Mouse (Mus musculus) hindbrain, embryonic 16.5 days (tissue): ENCODE data around the gene Nars2. TPM values are rescaled to one million over a fixed set of nuclear protein-coding genes. Genes with fewer than 3 reads are reported as not detected.

Source experiments
- ATAC-seq: fragments of 200-750 bp; cut with Nextera tagmentation; 2 replicates; pipeline ENCODE4 v1.8.0; 2017; ENCODE audit warnings: moderate TSS enrichment, moderate library complexity
- H3K27ac ChIP-seq: fragments of 300-500 bp; sonication (generic); 2 replicates; pipeline ENCODE4 v1.5.1; 2014; ENCODE audit warnings: low read depth, mild to moderate bottlenecking, control low read depth, low read length, moderate library complexity
- H3K27me3 ChIP-seq: fragments of 300-500 bp; sonication (generic); replicated peaks from 2 replicates; pipeline ENCODE4 v1.6.1; 2014; ENCODE audit warnings: low read length; ENCODE audit not compliant: control insufficient read depth, insufficient read depth
- H3K36me3 ChIP-seq: fragments of 300-500 bp; sonication (generic); 2 replicates; pipeline ENCODE4 v1.6.1; 2014; ENCODE audit warnings: mild to moderate bottlenecking, low read length, moderate library complexity, mixed read lengths; ENCODE audit not compliant: control insufficient read depth, insufficient read depth
- H3K4me1 ChIP-seq: fragments of 300-500 bp; sonication (generic); 2 replicates; pipeline ENCODE4 v1.6.1; 2014; ENCODE audit warnings: low read depth, low read length; ENCODE audit not compliant: control insufficient read depth, insufficient read depth
- H3K4me2 ChIP-seq: fragments of 300-500 bp; sonication (generic); 2 replicates; pipeline ENCODE4 v1.6.1; 2014; ENCODE audit warnings: mild to moderate bottlenecking, low read length, control low read depth, moderate library complexity
- H3K4me3 ChIP-seq: fragments of 300-500 bp; sonication (generic); 2 replicates; pipeline ENCODE4 v1.5.1; 2014; ENCODE audit warnings: mild to moderate bottlenecking, low read length, control low read depth, moderate library complexity
- H3K9ac ChIP-seq: fragments of 300-500 bp; sonication (generic); 2 replicates; pipeline ENCODE4 v1.6.1; 2014; ENCODE audit warnings: low read depth, mild to moderate bottlenecking, control low read depth, low read length, moderate library complexity
- H3K9me3 ChIP-seq: fragments of 300-500 bp; sonication (generic); 2 replicates; pipeline ENCODE4 v1.6.1; 2014; ENCODE audit warnings: mild to moderate bottlenecking, low read length, moderate library complexity; ENCODE audit not compliant: control insufficient read depth
- WGBS: fragments of 180-500 bp; shearing (Covaris S2); extraction: QIAGEN DNeasy Blood & Tissue Kit; methylation state at CpG from one replicate; pipeline ENCODE4 v1.1.7; 2014; 5-methylcytosine and 5-hydroxymethylcytosine counted together
- polyA plus RNA-seq: library from polyadenylated mRNA; unstranded; fragments of >200 nt; fragmentation: Nextera tagmentation; extraction: Ambion mirVana; gene quantifications from 2 replicates; pipeline ENCODE4 v1.2.1, GENCODE M21; 2015

Nars2 gene
- polyA plus RNA-seq, 1 experiment from 2014 or later: 16.9 TPM

- H3K27me3 ChIP-seq: no peaks in the 10 kb centered on the region
- H3K9me3 ChIP-seq: no peaks in the 10 kb centered on the region
- peaks cover 9% of the 10 kb centered on the region for H3K4me1 ChIP-seq
- H3K9ac ChIP-seq: no peak overlapping the region
- 90% methylated on average over 1 of the region's 1 CpGs for WGBS
- no peaks in the 10 kb centered on the region for H3K36me3 ChIP-seq
- H3K4me2 ChIP-seq: no peak overlapping the region
- no peak for ATAC-seq
- no peak overlapping the region for H3K4me3 ChIP-seq
- no peak overlapping the region for H3K27ac ChIP-seq
Measured at GRCm38 (mm10) chr7:97084181-97084580, 132.9 kb downstream of the Nars2 start.

DNA sequence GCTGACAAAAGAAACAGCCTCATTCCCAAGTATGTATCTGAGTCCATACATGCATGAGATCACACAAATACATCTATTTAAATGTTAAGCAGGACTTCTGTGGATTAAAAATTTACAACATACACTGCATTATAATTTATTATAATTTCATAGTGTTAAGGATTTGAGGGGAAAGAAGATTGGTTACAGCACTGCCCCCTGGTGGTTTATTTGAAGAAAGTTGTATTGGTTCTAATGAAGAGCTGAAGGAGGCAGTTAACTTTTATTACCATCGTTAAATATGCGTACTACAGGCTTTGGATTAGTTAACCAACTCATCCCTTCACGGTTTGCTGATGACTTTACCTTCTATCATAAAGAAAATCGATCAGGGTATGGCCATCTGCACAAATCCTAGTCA, 134.0 kb downstream of the Nars2 start:
- H3K9ac ChIP-seq: no peak overlapping the region
- no peaks in the 10 kb centered on the region for H3K9me3 ChIP-seq
- no peak overlapping the region for H3K4me2 ChIP-seq
- ATAC-seq: no peak
- no peak overlapping the region for H3K27ac ChIP-seq
- WGBS: 10% methylated on average over 4 of the region's 4 CpGs
- H3K36me3 ChIP-seq: no peaks in the 10 kb centered on the region
- peaks cover 9% of the 10 kb centered on the region for H3K4me1 ChIP-seq
- H3K4me3 ChIP-seq: no peak overlapping the region
- no peaks in the 10 kb centered on the region for H3K27me3 ChIP-seq

DNA sequence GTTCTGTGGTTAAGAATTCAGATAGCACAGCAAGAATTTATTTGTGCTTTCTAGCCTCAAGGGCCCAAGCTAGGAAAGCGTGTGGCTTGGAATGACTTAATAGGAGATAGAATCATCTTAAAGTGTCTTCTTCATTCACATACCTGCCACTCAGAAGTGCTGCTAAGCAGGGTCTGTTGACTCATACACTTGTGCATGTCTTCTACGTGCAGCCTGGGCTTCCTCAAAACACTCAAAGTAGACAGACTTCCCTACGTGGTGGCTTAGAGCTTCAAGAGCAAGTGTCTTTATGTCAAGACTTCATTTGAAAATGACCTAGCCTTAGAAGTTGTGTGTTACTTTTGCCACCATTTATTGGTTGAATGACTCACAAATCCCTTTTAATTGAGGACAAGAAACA, 142.9 kb downstream of the Nars2 start:
- Histone ChIP-seq H3K27me3 (no peaks in the 10 kb centered on the region), H3K36me3 (no peaks in the 10 kb centered on the region), H3K27ac (no peak overlapping the region), H3K4me3 (no peak overlapping the region), H3K4me1 (no peaks in the 10 kb centered on the region), H3K4me2 (no peak overlapping the region), H3K9me3 (no peaks in the 10 kb centered on the region), H3K9ac (no peak overlapping the region)
- ATAC-seq: no peak
- 88% methylated on average over 3 of the region's 3 CpGs for WGBS

- WGBS: 94% methylated on average over 3 of the region's 3 CpGs
Measured at GRCm38 (mm10) chr7:97108119-97108518, 156.8 kb downstream of the Nars2 start.

More at GRCm38 (mm10) chr7:97108119-97108518, 156.8 kb downstream of the Nars2 start:
- Histone ChIP-seq H3K27ac (no peak overlapping the region), H3K36me3 (no peaks in the 10 kb centered on the region), H3K4me2 (no peak overlapping the region), H3K9me3 (no peaks in the 10 kb centered on the region), H3K9ac (no peak overlapping the region), H3K4me3 (no peak overlapping the region), H3K4me1 (no peaks in the 10 kb centered on the region), H3K27me3 (no peaks in the 10 kb centered on the region)
- ATAC-seq: no peak

Other genes starting within 250 kb of the Nars2 start
- 14.1 and 17.7 TPM in 2 replicates for gene Gab2, start 130.1 kb downstream of the Nars2 start, polyA plus RNA-seq